Mouse (Mus musculus) liver, embryonic 15.5 days (tissue): ENCODE data around the gene Arhgap31. TPM values are rescaled to one million over a fixed set of nuclear protein-coding genes. Genes with fewer than 3 reads are reported as not detected.

Experiments
- ATAC-seq: fragments of 200-750 bp; cut with Nextera tagmentation; 2 replicates; pipeline ENCODE4 v1.8.0; 2017; ENCODE audit warnings: moderate number of reproducible peaks, mild to moderate bottlenecking, moderate library complexity; ENCODE audit not compliant: insufficient read depth
- H3K27ac ChIP-seq: fragments of 300-500 bp; sonication (generic); replicated peaks from 2 replicates; pipeline ENCODE4 v1.5.1; 2015; ENCODE audit warnings: mild to moderate bottlenecking, inconsistent platforms
- H3K27me3 ChIP-seq: fragments of 300-500 bp; sonication (generic); 2 replicates; pipeline ENCODE4 v1.6.1; 2015; ENCODE audit warnings: mild to moderate bottlenecking, inconsistent platforms
- H3K36me3 ChIP-seq: fragments of 300-500 bp; sonication (generic); replicated peaks from 2 replicates; pipeline ENCODE4 v1.6.1; 2015; ENCODE audit warnings: moderate library complexity, mild to moderate bottlenecking, inconsistent platforms
- H3K4me1 ChIP-seq: fragments of 300-500 bp; sonication (generic); replicated peaks from 2 replicates; pipeline ENCODE4 v1.6.1; 2015; ENCODE audit warnings: inconsistent platforms
- H3K4me2 ChIP-seq: fragments of 300-500 bp; sonication (generic); 2 replicates; pipeline ENCODE4 v1.6.1; 2015; ENCODE audit warnings: moderate library complexity, mild to moderate bottlenecking, inconsistent platforms
- H3K4me3 ChIP-seq: fragments of 300-500 bp; sonication (generic); replicated peaks from 2 replicates; pipeline ENCODE4 v1.5.1; 2015; ENCODE audit warnings: mild to moderate bottlenecking, inconsistent platforms
- H3K9ac ChIP-seq: fragments of 300-500 bp; sonication (generic); 2 replicates; pipeline ENCODE4 v1.6.1; 2015; ENCODE audit warnings: moderate library complexity, mild to moderate bottlenecking, inconsistent platforms
- H3K9me3 ChIP-seq: fragments of 300-500 bp; sonication (generic); replicated peaks from 2 replicates; pipeline ENCODE4 v1.6.1; 2016; ENCODE audit warnings: inconsistent platforms
- WGBS: fragments of 180-500 bp; shearing (Covaris S2); methylation state at CpG from one replicate; pipeline ENCODE4 v1.1.7; 2015; ENCODE audit warnings: mixed read lengths; ENCODE audit not compliant: insufficient replicate concordance; 5-methylcytosine and 5-hydroxymethylcytosine counted together
- polyA plus RNA-seq: library from polyadenylated mRNA; unstranded; fragments of >200 nt; fragmentation: Nextera tagmentation; extraction: Ambion mirVana; gene quantifications from 2 replicates; pipeline ENCODE4 v1.2.1, GENCODE M21; 2015

Arhgap31 gene
- polyA plus RNA-seq, result 1.5 and 1.6 TPM in 2 replicates

GRCm38 (mm10) chr16:38712581-38713403, at the start of gene Arhgap31:
Arhgap31 (minus strand) TSS chr16:38713274.
- ATAC-seq, result peak; percentile 88
- H3K9me3 ChIP-seq, result no peaks in the 10 kb centered on the region
- H3K4me1 ChIP-seq, result peaks cover 18% of the 10 kb centered on the region; the same call in 1 of the 2 replicates
- H3K9ac ChIP-seq, result peak within 1 kb of the TSS; percentile 49
- H3K4me2 ChIP-seq, result peak within 1 kb of the TSS; percentile 78
- H3K27ac ChIP-seq, result peak within 1 kb of the TSS; percentile 45
- no peaks in the 10 kb centered on the region for H3K36me3 ChIP-seq
- under 1% methylated on average over 72 of the region's 74 CpGs for WGBS
- H3K27me3 ChIP-seq, result peaks cover 60% of the 10 kb centered on the region
- peak within 1 kb of the TSS; percentile 61 for H3K4me3 ChIP-seq

GRCm38 (mm10) chr16:38762401-38762800, 49.3 kb upstream of the Arhgap31 start:
- no peaks in the 10 kb centered on the region for H3K9me3 ChIP-seq
- H3K4me2 ChIP-seq, result no peak overlapping the region
- H3K27me3 ChIP-seq, result peaks cover 40% of the 10 kb centered on the region
- 0 out of 2 replicates have a peak, but pooled peaks cover 2% of the 10 kb centered on the region for H3K4me1 ChIP-seq
- WGBS, result 69% methylated on average over 8 of the region's 8 CpGs
- no peak overlapping the region for H3K4me3 ChIP-seq
- H3K36me3 ChIP-seq, result no peaks in the 10 kb centered on the region
- no peak overlapping the region for H3K9ac ChIP-seq
- ATAC-seq, result no peak
- H3K27ac ChIP-seq, result no peak overlapping the region

GRCm38 (mm10) chr16:38761972-38762371, 48.9 kb upstream of the Arhgap31 start:
- Histone ChIP-seq H3K27me3 (peaks cover 44% of the 10 kb centered on the region), H3K4me1 (0 out of 2 replicates have a peak, but pooled peaks cover 2% of the 10 kb centered on the region), H3K4me2 (no peak overlapping the region), H3K4me3 (no peak overlapping the region), H3K9ac (no peak overlapping the region), H3K27ac (no peak overlapping the region), H3K36me3 (no peaks in the 10 kb centered on the region), H3K9me3 (no peaks in the 10 kb centered on the region)
- WGBS, result 66% methylated on average over 5 of the region's 5 CpGs
- no peak for ATAC-seq

GRCm38 (mm10) chr16:38760834-38761375, 47.8 kb upstream of the Arhgap31 start:
- H3K4me2 ChIP-seq, result no peak overlapping the region
- H3K9me3 ChIP-seq, result no peaks in the 10 kb centered on the region
- H3K4me3 ChIP-seq, result no peak overlapping the region
- H3K27ac ChIP-seq, result no peak overlapping the region
- no peaks in the 10 kb centered on the region for H3K36me3 ChIP-seq
- ATAC-seq, result no peak
- H3K4me1 ChIP-seq, result peaks cover 2% of the 10 kb centered on the region; the same call in 1 of the 2 replicates
- 35% methylated on average over 6 of the region's 6 CpGs for WGBS
- H3K9ac ChIP-seq, result no peak overlapping the region
- H3K27me3 ChIP-seq, result peaks cover 48% of the 10 kb centered on the region

- peaks cover 49% of the 10 kb centered on the region for H3K27me3 ChIP-seq
- ATAC-seq, result no peak
Observed at GRCm38 (mm10) chr16:38760239-38760638, 47.2 kb upstream of the Arhgap31 start.

GRCm38 (mm10) chr16:38758104-38758861, 45.2 kb upstream of the Arhgap31 start:
- no peak overlapping the region for H3K4me3 ChIP-seq
- peaks cover 50% of the 10 kb centered on the region for H3K27me3 ChIP-seq
- no peak overlapping the region for H3K27ac ChIP-seq
- peak; percentile 20; the same call in 1 of the 2 replicates for ATAC-seq
- H3K4me1 ChIP-seq, result peaks cover 13% of the 10 kb centered on the region
- no peak overlapping the region for H3K9ac ChIP-seq
- no peak overlapping the region for H3K4me2 ChIP-seq
- no peaks in the 10 kb centered on the region for H3K36me3 ChIP-seq
- 55% methylated on average over 12 of the region's 12 CpGs for WGBS
- no peaks in the 10 kb centered on the region for H3K9me3 ChIP-seq

More at GRCm38 (mm10) chr16:38760239-38760638, 47.2 kb upstream of the Arhgap31 start:
- no peak overlapping the region for H3K9ac ChIP-seq
- H3K36me3 ChIP-seq, result no peaks in the 10 kb centered on the region
- H3K9me3 ChIP-seq, result no peaks in the 10 kb centered on the region
- H3K4me3 ChIP-seq, result no peak overlapping the region
- WGBS, result 67% methylated on average over 5 of the region's 5 CpGs
- H3K4me2 ChIP-seq, result no peak overlapping the region
- H3K4me1 ChIP-seq, result peaks cover 7% of the 10 kb centered on the region
- no peak overlapping the region for H3K27ac ChIP-seq

GRCm38 (mm10) chr16:38757626-38758025, 44.6 kb upstream of the Arhgap31 start:
- Histone ChIP-seq H3K9me3 (no peaks in the 10 kb centered on the region), H3K27ac (no peak overlapping the region), H3K9ac (no peak overlapping the region), H3K27me3 (peaks cover 57% of the 10 kb centered on the region), H3K4me1 (peaks cover 13% of the 10 kb centered on the region), H3K4me2 (no peak overlapping the region), H3K36me3 (no peaks in the 10 kb centered on the region), H3K4me3 (no peak overlapping the region)
- ATAC-seq, result no peak
- WGBS, result 81% methylated on average over 19 of the region's 19 CpGs

GRCm38 (mm10) chr16:38756572-38756971, 43.5 kb upstream of the Arhgap31 start:
- no peak overlapping the region for H3K27ac ChIP-seq
- H3K36me3 ChIP-seq, result no peaks in the 10 kb centered on the region
- H3K9ac ChIP-seq, result no peak overlapping the region
- peaks cover 13% of the 10 kb centered on the region for H3K4me1 ChIP-seq
- 40% methylated on average over 4 of the region's 4 CpGs for WGBS
- H3K9me3 ChIP-seq, result no peaks in the 10 kb centered on the region
- no peak overlapping the region for H3K4me2 ChIP-seq
- H3K4me3 ChIP-seq, result no peak overlapping the region
- H3K27me3 ChIP-seq, result peaks cover 59% of the 10 kb centered on the region
- ATAC-seq, result no peak

- Histone ChIP-seq H3K4me3 (no peak overlapping the region), H3K4me2 (no peak overlapping the region), H3K27me3 (peaks cover 62% of the 10 kb centered on the region), H3K9ac (no peak overlapping the region), H3K36me3 (no peaks in the 10 kb centered on the region), H3K9me3 (no peaks in the 10 kb centered on the region), H3K27ac (no peak overlapping the region), H3K4me1 (peaks cover 13% of the 10 kb centered on the region)
- ATAC-seq, result no peak
- 21% methylated on average over 5 of the region's 5 CpGs for WGBS
Observed at GRCm38 (mm10) chr16:38756177-38756503, 43.1 kb upstream of the Arhgap31 start.

- H3K9me3 ChIP-seq, result no peaks in the 10 kb centered on the region
- no peak overlapping the region; the same call in 1 of the 2 replicates for H3K4me2 ChIP-seq
- peaks cover 62% of the 10 kb centered on the region for H3K27me3 ChIP-seq
- H3K4me3 ChIP-seq, result no peak overlapping the region
- 14% methylated on average over 7 of the region's 7 CpGs for WGBS
- no peaks in the 10 kb centered on the region for H3K36me3 ChIP-seq
- H3K4me1 ChIP-seq, result peaks cover 13% of the 10 kb centered on the region
- H3K9ac ChIP-seq, result no peak overlapping the region
- H3K27ac ChIP-seq, result no peak overlapping the region
- ATAC-seq, result peak; percentile 78
Observed at GRCm38 (mm10) chr16:38755452-38756176, 42.5 kb upstream of the Arhgap31 start.
